Mouse (Mus musculus): Measurements from ENCODE around the gene R3hdml. TPM values are rescaled to one million over a fixed set of nuclear protein-coding genes. Genes with fewer than 3 reads are reported as not detected.
"Not testable (repeated sequence)": the region's sequence is repeated elsewhere in the genome, so short reads cannot be mapped to it uniquely, and the experiment has no call there.

The R3hdml gene
- polyA plus RNA-seq (2016; fragmentation: Nextera tagmentation; extraction: Ambion mirVana): not detected in 2 replicates

GRCm38 (mm10) chr2:163492018-163492417 lies at the start of gene R3hdml:
R3hdml (plus strand) TSS chr2:163492318.
- Histone ChIP-seq H3K4me1 (replicated peaks) (peaks cover 31% of the 10 kb centered on the region), H3K27ac (0 out of 2 replicates have a peak within 1 kb of the TSS, but pooled peaks have one; percentile 23), H3K9me3 (no peaks in the 10 kb centered on the region)

GRCm38 (mm10) chr2:163443543-163443942 lies 48.6 kb upstream of the R3hdml start:
- no peak for DNase-seq (ENCODE audit: low spot score)
- 72% methylated on average over 6 of the region's 6 CpGs for WGBS
- Histone ChIP-seq H3K27ac (no peak overlapping the region), H3K4me3 (no peak overlapping the region), H3K27me3 (ENCODE audit: insufficient read depth, poor library complexity, severe bottlenecking) (peaks cover 6% of the 10 kb centered on the region), H3K9me3 (no peaks in the 10 kb centered on the region), H3K4me1 (replicated peaks) (peaks cover 22% of the 10 kb centered on the region), H3K36me3 (peaks cover 15% of the 10 kb centered on the region)

More at GRCm38 (mm10) chr2:163492018-163492417, at the start of gene R3hdml:
- Histone ChIP-seq H3K36me3 (no peaks in the 10 kb centered on the region), H3K4me3 (no peak within 1 kb of the TSS), H3K27me3 (ENCODE audit: insufficient read depth, poor library complexity, severe bottlenecking) (no peaks in the 10 kb centered on the region)
- 78% methylated on average over 5 of the region's 5 CpGs for WGBS
- DNase-seq (ENCODE audit: low spot score): no peak

GRCm38 (mm10) chr2:163444017-163444416 lies 48.1 kb upstream of the R3hdml start:
- Histone ChIP-seq H3K27ac (no peak overlapping the region), H3K36me3 (peaks cover 15% of the 10 kb centered on the region), H3K27me3 (ENCODE audit: insufficient read depth, poor library complexity, severe bottlenecking) (peaks cover 1% of the 10 kb centered on the region), H3K4me1 (replicated peaks) (peaks cover 17% of the 10 kb centered on the region), H3K4me3 (no peak overlapping the region), H3K9me3 (no peaks in the 10 kb centered on the region)
- WGBS: 70% methylated on average over 7 of the region's 7 CpGs
- DNase-seq (ENCODE audit: low spot score): no peak

GRCm38 (mm10) chr2:163447375-163447774 lies 44.7 kb upstream of the R3hdml start:
- no peak overlapping the region for H3K27ac ChIP-seq
- peaks cover 24% of the 10 kb centered on the region for H3K36me3 ChIP-seq
- no peak for DNase-seq (ENCODE audit: low spot score)
- 86% methylated on average over 12 of the region's 12 CpGs for WGBS
- no peaks in the 10 kb centered on the region for H3K9me3 ChIP-seq
- H3K27me3 ChIP-seq (ENCODE audit: insufficient read depth, poor library complexity, severe bottlenecking): no peaks in the 10 kb centered on the region
- 0 out of 2 replicates have a peak, but pooled peaks cover 8% of the 10 kb centered on the region for H3K4me1 ChIP-seq (replicated peaks)
- H3K4me3 ChIP-seq: no peak overlapping the region

GRCm38 (mm10) chr2:163449276-163449675 lies 42.8 kb upstream of the R3hdml start:
- H3K27ac ChIP-seq: no peak overlapping the region
- H3K4me3 ChIP-seq: no peak overlapping the region
- WGBS: 63% methylated on average over 3 of the region's 3 CpGs
- H3K27me3 ChIP-seq (ENCODE audit: insufficient read depth, poor library complexity, severe bottlenecking): no peaks in the 10 kb centered on the region
- H3K36me3 ChIP-seq: peaks cover 35% of the 10 kb centered on the region
- H3K4me1 ChIP-seq (replicated peaks): no peaks in the 10 kb centered on the region
- no peaks in the 10 kb centered on the region for H3K9me3 ChIP-seq
- no peak for DNase-seq (ENCODE audit: low spot score)

GRCm38 (mm10) chr2:163450668-163451295 lies 41.3 kb upstream of the R3hdml start:
- Histone ChIP-seq H3K36me3 (peaks cover 41% of the 10 kb centered on the region), H3K4me1 (replicated peaks) (no peaks in the 10 kb centered on the region), H3K27ac (no peak overlapping the region), H3K4me3 (no peak overlapping the region), H3K27me3 (ENCODE audit: insufficient read depth, poor library complexity, severe bottlenecking) (no peaks in the 10 kb centered on the region), H3K9me3 (no peaks in the 10 kb centered on the region)
- 83% methylated on average over 6 of the region's 6 CpGs for WGBS
- no peak for DNase-seq (ENCODE audit: low spot score)

GRCm38 (mm10) chr2:163452738-163453137 lies 39.4 kb upstream of the R3hdml start:
- no peaks in the 10 kb centered on the region for H3K4me1 ChIP-seq (replicated peaks)
- no peaks in the 10 kb centered on the region for H3K27me3 ChIP-seq (ENCODE audit: insufficient read depth, poor library complexity, severe bottlenecking)
- H3K36me3 ChIP-seq: peaks cover 26% of the 10 kb centered on the region
- H3K27ac ChIP-seq: no peak overlapping the region
- H3K9me3 ChIP-seq: no peaks in the 10 kb centered on the region
- no peak overlapping the region for H3K4me3 ChIP-seq
- WGBS: 93% methylated on average over 6 of the region's 6 CpGs
- no peak for DNase-seq (ENCODE audit: low spot score)

GRCm38 (mm10) chr2:163453378-163453777 lies 38.7 kb upstream of the R3hdml start:
- 90% methylated on average over 13 of the region's 13 CpGs for WGBS
- H3K27me3 ChIP-seq (ENCODE audit: insufficient read depth, poor library complexity, severe bottlenecking): peaks cover 5% of the 10 kb centered on the region
- H3K4me3 ChIP-seq: no peak overlapping the region
- no peaks in the 10 kb centered on the region for H3K9me3 ChIP-seq
- no peak for DNase-seq (ENCODE audit: low spot score)
- H3K36me3 ChIP-seq: peaks cover 26% of the 10 kb centered on the region
- no peak overlapping the region for H3K27ac ChIP-seq
- no peaks in the 10 kb centered on the region for H3K4me1 ChIP-seq (replicated peaks)

- Histone ChIP-seq H3K9me3 (no peaks in the 10 kb centered on the region), H3K4me1 (replicated peaks) (peaks cover 10% of the 10 kb centered on the region; the same call in 1 of the 2 replicates), H3K36me3 (peaks cover 12% of the 10 kb centered on the region), H3K27me3 (ENCODE audit: insufficient read depth, poor library complexity, severe bottlenecking) (peaks cover 16% of the 10 kb centered on the region), H3K27ac (no peak overlapping the region), H3K4me3 (no peak overlapping the region)
- no peak for DNase-seq (ENCODE audit: low spot score)
- WGBS: 57% methylated on average over 27 of the region's 27 CpGs
Observed at GRCm38 (mm10) chr2:163458539-163459265, 33.4 kb upstream of the R3hdml start.

GRCm38 (mm10) chr2:163459380-163459779 lies 32.7 kb upstream of the R3hdml start:
- peaks cover 11% of the 10 kb centered on the region; the same call in 1 of the 2 replicates for H3K4me1 ChIP-seq (replicated peaks)
- DNase-seq (ENCODE audit: low spot score): no peak
- H3K36me3 ChIP-seq: peaks cover 5% of the 10 kb centered on the region
- peaks cover 16% of the 10 kb centered on the region for H3K27me3 ChIP-seq (ENCODE audit: insufficient read depth, poor library complexity, severe bottlenecking)
- 45% methylated on average over 10 of the region's 10 CpGs for WGBS
- no peak overlapping the region for H3K4me3 ChIP-seq
- H3K27ac ChIP-seq: no peak overlapping the region
- H3K9me3 ChIP-seq: no peaks in the 10 kb centered on the region

- no peak for DNase-seq (ENCODE audit: low spot score)
- WGBS: 90% methylated on average over 8 of the region's 8 CpGs
- no peaks in the 10 kb centered on the region for H3K9me3 ChIP-seq
- no peak overlapping the region for H3K27ac ChIP-seq
- H3K4me1 ChIP-seq (replicated peaks): peaks cover 17% of the 10 kb centered on the region; the same call in 1 of the 2 replicates
- no peak overlapping the region for H3K4me3 ChIP-seq
- H3K27me3 ChIP-seq (ENCODE audit: insufficient read depth, poor library complexity, severe bottlenecking): peaks cover 16% of the 10 kb centered on the region
- H3K36me3 ChIP-seq: no peaks in the 10 kb centered on the region
Observed at GRCm38 (mm10) chr2:163460622-163461021, 31.5 kb upstream of the R3hdml start.

- H3K27ac ChIP-seq, H3K4me3 ChIP-seq: not testable (repeated sequence)
- 93% methylated on average over 9 of the region's 9 CpGs for WGBS
Observed at GRCm38 (mm10) chr2:163461307-163461706, 30.8 kb upstream of the R3hdml start.

GRCm38 (mm10) chr2:163462386-163462785 lies 29.7 kb upstream of the R3hdml start:
- no peak for DNase-seq (ENCODE audit: low spot score)
- no peak overlapping the region for H3K4me3 ChIP-seq
- H3K9me3 ChIP-seq: no peaks in the 10 kb centered on the region
- H3K4me1 ChIP-seq (replicated peaks): peaks cover 17% of the 10 kb centered on the region; the same call in 1 of the 2 replicates
- peaks cover 7% of the 10 kb centered on the region; the same call in 1 of the 2 replicates for H3K36me3 ChIP-seq
- 87% methylated on average over 5 of the region's 5 CpGs for WGBS
- H3K27ac ChIP-seq: no peak overlapping the region
- H3K27me3 ChIP-seq (ENCODE audit: insufficient read depth, poor library complexity, severe bottlenecking): peaks cover 16% of the 10 kb centered on the region

More at GRCm38 (mm10) chr2:163461307-163461706, 30.8 kb upstream of the R3hdml start:
- peaks cover 16% of the 10 kb centered on the region for H3K27me3 ChIP-seq (ENCODE audit: insufficient read depth, poor library complexity, severe bottlenecking)
- not testable (repeated sequence) for H3K9me3 ChIP-seq; H3K36me3 ChIP-seq; DNase-seq (ENCODE audit: low spot score)
- H3K4me1 ChIP-seq (replicated peaks): peaks cover 17% of the 10 kb centered on the region; the same call in 1 of the 2 replicates

Data from hindbrain, embryonic 10.5 days (tissue).